Mouse (Mus musculus) 3134 (cell line): Measurements from ENCODE around the gene Rfx1.

Experiments
- DNase-seq: peaks from one replicate; pipeline ENCODE4 v3.0.0-alpha.2; 2011; ENCODE audit warnings: low spot score; ENCODE audit not compliant: insufficient read length; ENCODE audit errors: extremely low read depth

Gene Rfx1

DNA sequence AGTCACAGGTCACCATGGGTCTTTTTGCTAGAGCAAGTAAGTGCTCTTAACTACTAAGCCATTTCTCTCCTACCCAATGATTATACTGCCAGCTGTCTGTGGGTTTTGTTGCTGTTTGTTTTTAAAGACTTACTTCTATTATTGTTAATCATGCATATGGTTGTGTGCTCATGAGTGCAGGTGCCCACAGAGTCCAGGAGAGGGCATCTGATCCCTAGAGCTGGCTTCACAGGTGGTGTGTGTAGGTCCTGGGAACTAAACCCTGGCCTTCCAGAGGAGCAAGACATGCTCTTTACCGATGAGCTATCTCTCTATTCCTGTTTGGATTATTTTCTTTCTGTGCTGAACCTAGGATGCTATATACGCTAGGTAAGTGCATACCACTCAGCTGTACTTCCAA lies 7.4 kb upstream of the Rfx1 start:
- no peak for DNase-seq

DNA sequence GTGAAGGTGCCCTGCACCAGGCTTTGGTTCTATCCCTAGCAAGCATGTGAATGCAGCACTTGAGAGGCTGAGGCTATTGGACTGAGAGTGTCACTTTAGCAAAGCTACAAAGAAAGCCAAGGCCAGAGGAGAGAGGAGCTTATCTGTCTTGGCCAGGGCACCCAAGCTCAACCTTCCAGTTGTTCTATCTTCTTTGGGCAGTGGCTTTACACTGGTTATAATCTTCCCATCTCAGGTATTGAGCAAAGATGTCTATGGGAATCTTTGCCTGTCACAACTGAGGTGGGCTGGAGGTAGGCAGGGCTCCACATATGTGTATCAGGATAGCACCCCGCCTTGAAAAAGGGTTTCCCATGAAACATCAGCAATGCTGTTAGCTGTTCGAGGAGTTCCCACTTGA lies 6.4 kb upstream of the Rfx1 start:
- no peak for DNase-seq

DNA sequence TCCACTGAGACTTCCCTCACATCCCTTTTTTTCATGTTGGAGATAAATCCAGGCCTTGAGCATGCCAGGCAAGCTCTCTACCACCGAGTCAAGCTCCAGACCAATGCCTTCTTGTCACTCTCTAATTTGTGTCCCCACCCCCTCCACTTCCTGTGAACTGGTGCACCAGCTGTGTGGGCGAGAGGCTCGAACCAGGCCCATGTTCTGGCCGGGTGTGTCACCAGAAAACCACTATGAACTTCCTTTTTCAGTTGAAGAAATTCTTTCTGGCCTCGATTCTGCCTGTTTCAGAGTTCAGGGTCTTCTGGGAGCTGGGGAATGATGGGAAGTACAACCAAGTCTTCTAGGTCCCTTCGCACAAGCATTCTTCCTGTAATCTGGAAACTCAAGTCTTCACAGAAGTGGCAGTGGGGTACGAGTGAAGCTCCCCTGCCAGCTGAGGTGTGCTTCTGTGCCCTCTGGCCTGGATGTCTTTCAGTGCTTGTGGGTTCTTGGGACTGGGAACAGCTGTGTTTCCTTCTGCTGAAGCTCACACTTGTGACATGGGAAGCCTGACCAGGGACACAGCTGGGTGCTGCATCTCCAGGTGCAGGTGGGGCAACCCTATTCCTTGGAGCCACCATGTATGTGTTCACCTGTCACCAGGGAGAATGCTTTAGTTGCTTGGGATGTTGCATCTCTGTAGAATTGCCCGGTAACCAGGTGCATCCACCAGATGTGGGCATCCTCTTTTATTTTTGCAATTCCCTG lies 2.6 kb upstream of the Rfx1 start:
- no peak for DNase-seq

- no peak for DNase-seq
Observed at GRCm38 (mm10) chr8:84065037-84065436, 1.6 kb upstream of the Rfx1 start, which contains the start of gene Gm10643. Gene Gm10643, minus strand, starts transcription at chr8:84065137.

DNA sequence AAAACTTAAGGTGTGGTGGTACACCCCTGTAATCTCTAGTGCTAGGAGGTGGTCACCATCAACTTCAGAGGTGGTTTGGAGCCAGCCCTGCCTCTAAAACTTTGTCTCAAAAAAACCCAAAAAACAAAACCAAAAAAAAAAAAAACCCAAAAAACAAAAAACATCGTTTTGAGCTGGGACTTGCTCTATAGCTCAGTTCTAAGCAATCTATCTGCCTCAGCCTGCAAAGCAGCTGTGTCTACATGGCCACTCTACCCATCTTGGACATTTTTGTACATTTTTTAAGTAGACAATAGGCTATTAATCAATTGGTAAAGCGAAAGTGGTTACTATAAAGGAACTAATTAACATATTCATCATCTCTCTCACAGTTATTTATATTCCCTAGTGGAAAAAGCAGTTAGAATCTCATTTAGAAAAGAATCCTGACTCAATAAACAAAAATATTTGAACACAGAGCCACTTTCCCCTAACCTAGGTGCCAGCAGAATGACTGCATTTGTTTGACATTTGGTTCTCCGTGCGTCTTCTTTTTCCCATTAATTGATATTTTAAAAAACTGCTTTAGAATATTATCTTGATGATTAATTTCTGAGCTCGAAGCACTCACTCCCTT lies 1.1 kb upstream of the Rfx1 start:
- DNase-seq: no peak

DNA sequence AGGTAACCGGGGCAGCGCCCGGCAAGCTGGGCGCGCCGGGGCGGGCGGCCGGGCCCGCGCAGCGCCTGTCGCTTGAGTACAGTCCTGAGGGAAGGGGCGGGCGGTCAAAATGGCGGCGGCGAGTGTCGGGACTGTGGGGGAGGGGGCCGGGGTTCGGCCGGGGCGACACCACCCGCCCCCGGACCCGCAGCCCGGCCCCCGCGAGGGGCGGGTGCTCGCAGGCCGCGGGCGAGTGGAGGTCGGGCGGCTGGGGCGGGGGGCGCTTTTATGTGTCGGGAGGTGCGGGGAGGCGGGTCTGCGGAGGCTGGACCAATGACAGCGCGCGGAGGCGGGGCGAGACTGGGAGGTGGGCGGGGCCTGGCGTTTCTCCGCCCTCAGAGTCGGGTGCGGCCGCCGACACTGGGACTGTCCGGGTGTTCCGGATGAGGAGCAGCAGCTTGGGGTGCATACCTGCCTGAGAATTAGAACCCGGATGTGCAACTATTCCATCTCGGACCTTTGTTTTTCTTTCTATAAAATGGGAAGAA lies 476 bp downstream of the Rfx1 start:
- peak; percentile 89 for DNase-seq

- no peak for DNase-seq
Observed at GRCm38 (mm10) chr8:84067911-84068310, 1.3 kb downstream of the Rfx1 start.

GRCm38 (mm10) chr8:84068316-84069035 lies 1.8 kb downstream of the Rfx1 start:
- no peak for DNase-seq

GRCm38 (mm10) chr8:84069169-84069568 lies 2.5 kb downstream of the Rfx1 start:
- no peak for DNase-seq

DNA sequence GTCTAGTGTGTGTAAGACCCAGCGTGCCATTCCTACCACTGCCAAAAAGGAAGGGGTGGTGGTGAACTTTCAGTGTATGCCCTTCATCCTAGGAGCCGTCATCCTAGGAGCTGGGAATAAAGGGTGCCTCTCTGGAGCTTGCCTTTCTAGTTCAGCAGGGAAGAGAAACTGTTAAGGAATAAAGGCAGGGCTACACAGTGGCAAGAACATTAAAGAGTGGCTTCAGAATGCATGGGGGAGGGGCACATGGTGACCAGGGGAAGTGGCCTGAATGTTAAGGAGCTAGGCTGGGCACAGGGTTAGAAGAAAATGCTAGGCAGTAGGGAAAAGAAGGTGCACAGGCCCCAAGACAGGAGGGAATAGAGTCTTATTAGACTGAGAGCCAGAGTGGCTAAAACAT lies 3.1 kb downstream of the Rfx1 start:
- DNase-seq: no peak

DNA sequence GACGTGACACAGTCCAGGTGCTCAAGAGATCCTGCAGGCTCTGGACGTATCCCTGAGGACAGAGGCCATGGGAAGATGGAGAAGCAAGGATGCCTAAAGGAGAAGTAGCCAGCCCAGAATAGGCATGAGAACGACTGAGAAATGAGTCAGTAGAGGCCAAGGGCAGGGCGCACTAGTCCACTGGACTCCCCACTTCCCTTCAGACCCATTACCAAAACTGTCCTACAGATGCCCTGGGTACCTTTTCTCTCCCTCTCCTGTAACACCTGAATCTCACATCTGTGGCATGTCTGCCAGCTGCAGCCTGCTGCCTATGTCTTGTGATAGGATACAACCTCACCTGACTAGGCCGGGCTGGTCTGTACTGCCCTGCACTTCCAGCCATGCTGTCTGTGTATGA lies 3.6 kb downstream of the Rfx1 start:
- no peak for DNase-seq

DNA sequence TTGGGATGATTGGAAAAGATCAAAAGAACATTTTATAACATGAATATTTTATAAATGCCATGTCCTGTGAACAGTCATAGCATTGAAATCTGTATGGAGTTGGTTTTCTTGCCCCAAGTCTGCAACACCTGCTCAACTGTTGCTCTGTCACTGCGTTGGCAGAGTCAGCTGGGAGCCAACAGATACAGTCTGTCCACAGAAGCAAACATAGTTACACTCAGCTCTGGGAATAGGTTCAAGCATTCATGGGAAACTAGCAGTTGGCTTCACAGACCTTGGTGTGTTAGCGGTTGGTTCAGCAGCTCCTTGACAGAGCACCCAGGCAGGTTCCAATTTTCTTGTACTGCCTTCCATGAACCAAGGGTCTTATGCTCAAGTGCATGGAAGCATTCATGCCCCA lies 4.0 kb downstream of the Rfx1 start:
- DNase-seq: no peak

DNA sequence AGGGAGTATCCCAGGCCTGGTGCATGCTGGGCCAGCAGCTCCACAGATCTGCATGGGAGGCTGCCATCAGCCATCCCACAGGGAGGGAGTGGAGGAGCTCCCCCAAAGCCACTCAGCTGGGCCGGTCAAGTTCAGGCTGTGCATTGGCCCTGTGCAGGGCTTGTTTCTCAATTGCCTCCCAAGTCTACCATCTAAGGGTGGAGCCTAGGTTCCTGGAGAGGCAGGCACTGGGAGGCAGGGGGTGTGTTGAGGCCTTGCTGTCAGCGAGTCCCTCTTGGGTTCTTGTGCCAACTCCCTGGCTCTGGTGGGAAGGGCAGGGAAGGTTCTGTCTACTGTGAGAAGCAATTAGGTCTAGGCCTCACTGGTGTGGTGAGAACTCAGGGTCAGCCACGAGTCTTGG lies 5.3 kb downstream of the Rfx1 start:
- no peak for DNase-seq

- DNase-seq: no peak
Observed at GRCm38 (mm10) chr8:84072321-84072720, 5.7 kb downstream of the Rfx1 start.

- no peak for DNase-seq
Observed at GRCm38 (mm10) chr8:84073230-84073976, 6.8 kb downstream of the Rfx1 start.

GRCm38 (mm10) chr8:84076412-84076811 lies 9.8 kb downstream of the Rfx1 start:
- DNase-seq: no peak

- no peak for DNase-seq
Observed at GRCm38 (mm10) chr8:84076849-84077248, 10.2 kb downstream of the Rfx1 start.

DNA sequence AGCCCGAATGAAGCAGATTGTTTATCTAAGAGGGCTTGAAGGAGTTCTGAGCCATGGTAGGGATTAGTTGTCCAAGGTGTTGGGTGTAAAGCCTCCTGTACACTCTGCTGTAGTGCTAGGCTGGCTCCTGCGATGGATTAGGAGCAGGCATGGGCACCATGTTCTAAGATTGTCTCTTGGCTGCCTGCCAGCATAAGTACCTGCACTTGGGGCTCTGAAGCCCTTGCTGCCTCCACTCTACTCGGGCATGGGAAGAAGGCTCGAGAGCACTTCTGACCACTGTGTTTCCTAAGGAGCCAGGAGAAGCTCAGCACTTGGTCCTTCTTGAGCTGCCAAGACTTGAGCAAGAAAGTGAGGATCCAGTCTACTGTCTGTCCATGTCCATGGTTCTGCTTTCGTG lies 12.6 kb downstream of the Rfx1 start:
- no peak for DNase-seq

- no peak for DNase-seq
Observed at GRCm38 (mm10) chr8:84083829-84084241, 17.2 kb downstream of the Rfx1 start.

- no peak for DNase-seq
Observed at GRCm38 (mm10) chr8:84084341-84085115, 17.9 kb downstream of the Rfx1 start.
